Mouse (Mus musculus) megakaryocyte, embryonic 14.5 days (primary cell): ENCODE results near the gene Gm42417.

Experiments used
- FLI1 ChIP-seq: IDR thresholded peaks from 2 replicates; pipeline ENCODE4 v1.6.1; 2012; ENCODE audit warnings: low read length, inconsistent platforms, mixed read lengths
- GATA1 ChIP-seq: IDR thresholded peaks from 3 replicates; pipeline ENCODE4 v1.6.1; 2012; ENCODE audit warnings: mixed read lengths, low read length, inconsistent platforms, borderline replicate concordance

DNA sequence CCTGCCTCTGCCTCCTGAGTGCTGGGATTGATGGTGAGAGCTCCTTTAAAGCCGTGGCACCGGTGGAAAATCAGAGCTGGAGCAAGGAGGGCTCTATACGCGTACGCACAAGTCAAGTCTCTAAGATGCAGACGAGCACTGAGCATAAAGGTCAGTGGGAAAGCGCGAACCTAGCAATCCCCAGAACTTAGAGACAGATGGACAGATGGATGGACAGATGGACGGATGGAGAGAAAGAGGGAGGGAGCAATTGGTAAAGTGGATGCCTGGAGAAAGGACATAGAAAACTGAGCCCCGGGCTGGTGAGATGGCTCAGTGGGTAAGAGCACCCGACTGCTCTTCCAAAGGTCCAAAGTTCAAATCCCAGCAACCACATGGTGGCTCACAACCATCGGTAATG, 1.6 kb upstream of the Gm42417 start:
- TF ChIP-seq FLI1 (no peak), GATA1 (no peak)
